Mouse (Mus musculus): ENCODE data around the gene Brms1l. TPM values are rescaled to one million over a fixed set of nuclear protein-coding genes. Genes with fewer than 3 reads are reported as not detected.

Gene Brms1l
- polyA plus RNA-seq, 1 experiment from 2014 or later, result 40.8 TPM

Small RNAs within 50 kb of the gene (microRNA-seq; reads per million reads assigned to microRNA genes)
- gene Gm23394, result 1.8 reads per million

Other genes with a start within 250 kb of the Brms1l start
- 0.17 and 0.42 TPM in 2 replicates for gene Insm2, start 236.9 kb upstream of the Brms1l start, polyA plus RNA-seq (2014; fragmentation: Nextera tagmentation; extraction: Ambion mirVana)
- gene Ralgapa1, start 15.2 kb upstream of the Brms1l start, polyA plus RNA-seq (2014; fragmentation: Nextera tagmentation; extraction: Ambion mirVana), result 26.0 and 30.3 TPM in 2 replicates

All from stomach, embryonic 14.5 days (tissue).